Mouse (Mus musculus) spleen, adult 2 months (tissue): ENCODE data around the gene Vangl1.

Source experiments
- CTCF ChIP-seq: fragments of 200-500 bp; IDR thresholded peaks from 2 replicates; pipeline ENCODE4 v1.5.1; 2011; ENCODE audit warnings: mild to moderate bottlenecking, inconsistent platforms; ENCODE audit not compliant: insufficient read depth, insufficient read length, insufficient replicate concordance; ENCODE audit errors: extremely low read depth
- POLR2A ChIP-seq: fragments of 200-500 bp; IDR thresholded peaks from 2 replicates; pipeline ENCODE4 v1.6.1; 2011; ENCODE audit warnings: low read depth, low read length, inconsistent platforms

GRCm38 (mm10) chr3:102193488-102194290 is 10.8 kb downstream of the Vangl1 start:
- TF ChIP-seq CTCF, result no peak
- TF ChIP-seq POLR2A, result no peak
